Mouse (Mus musculus) left cerebral cortex, adult 11 months (tissue): ENCODE measurements at regions not wholly inside any gene's neighbourhood (a gene's known extent, or its start where the extent isn't known, plus 50 kb on each side); places are given as distances from the start of the nearest gene placed in this dataset.
"Not testable (repeated sequence)": the region's sequence is repeated elsewhere in the genome, so short reads cannot be mapped to it uniquely, and the experiment has no call there.

Source experiments
- DNase-seq: peaks from one replicate; pipeline ENCODE4 v3.0.0; 2022; ENCODE audit warnings: low spot score

DNA sequence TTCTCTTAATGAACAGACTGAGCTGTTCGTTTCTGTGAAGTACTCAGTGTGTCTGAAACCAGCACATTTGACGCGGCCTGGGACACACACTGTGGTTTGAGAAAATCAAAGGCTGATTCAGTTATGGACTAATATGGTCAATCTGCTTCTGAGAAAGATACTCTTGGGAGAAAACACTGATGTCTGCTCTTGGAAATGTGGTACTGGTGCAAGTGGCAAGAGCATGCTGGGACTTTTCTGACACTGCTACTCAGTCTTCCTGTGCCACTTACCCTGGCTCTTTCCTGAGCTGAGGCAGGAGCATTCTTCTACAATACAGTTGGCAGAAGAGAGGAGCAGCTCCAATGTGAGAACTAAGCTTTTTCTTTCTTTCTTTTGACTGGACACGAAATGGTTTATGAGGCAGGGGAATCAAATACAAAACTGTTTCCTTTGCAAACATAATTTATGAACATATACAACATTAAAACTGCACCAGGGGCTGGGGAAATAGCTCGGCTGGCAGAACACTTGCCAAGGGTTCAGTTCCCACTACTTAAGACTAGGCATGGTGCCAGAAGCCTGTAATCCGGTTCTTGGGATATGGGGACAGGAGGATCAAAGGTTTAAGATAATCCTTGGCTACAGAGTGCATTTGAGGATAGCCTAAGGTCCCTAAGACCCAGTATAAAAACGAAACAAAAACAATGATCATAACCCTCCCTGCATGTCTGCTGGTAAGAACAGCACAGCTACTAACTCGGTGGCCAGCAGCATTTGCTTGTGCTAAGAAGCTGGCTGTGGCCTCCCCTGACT lies 173.7 kb upstream of the Klf14 start:
- no peak for DNase-seq

DNA sequence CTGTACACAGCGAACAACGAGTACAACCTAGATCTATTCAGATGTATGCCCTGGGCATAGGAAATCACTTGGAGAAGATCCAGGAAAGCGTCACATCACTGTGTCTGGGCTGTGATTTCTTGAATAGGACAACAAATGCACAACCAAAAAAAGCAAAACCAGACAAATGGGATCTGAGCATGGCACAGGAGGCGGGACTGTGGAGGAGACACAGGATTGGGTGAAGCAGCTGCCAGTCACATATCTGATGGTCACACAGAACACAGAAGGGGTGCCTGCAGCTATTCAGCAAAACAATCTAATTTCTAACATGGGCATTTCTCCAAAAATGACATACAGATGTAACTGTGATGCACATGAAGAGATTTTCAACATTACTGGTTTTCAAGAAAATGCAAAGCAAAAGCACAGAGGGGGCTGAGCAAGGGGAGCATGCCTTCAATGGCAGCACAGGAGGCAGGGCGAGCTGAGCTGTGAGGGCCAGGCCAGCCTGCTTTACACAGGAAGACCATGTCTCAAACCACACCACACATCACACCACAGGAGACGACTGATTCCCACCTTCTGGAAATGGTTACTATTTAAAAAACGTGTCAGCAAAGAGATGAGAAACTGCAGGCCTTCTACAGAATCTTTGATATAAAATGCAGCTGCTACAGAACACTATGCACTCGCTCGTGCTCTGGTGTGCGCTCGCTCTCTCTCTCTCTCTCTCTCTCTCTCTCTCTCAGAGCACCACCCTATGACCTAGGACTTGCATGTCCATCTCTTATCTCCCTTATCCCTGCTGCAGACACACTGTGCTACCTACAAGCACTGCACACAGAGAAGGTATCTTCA lies 175.2 kb upstream of the Klf14 start:
- DNase-seq: no peak

DNA sequence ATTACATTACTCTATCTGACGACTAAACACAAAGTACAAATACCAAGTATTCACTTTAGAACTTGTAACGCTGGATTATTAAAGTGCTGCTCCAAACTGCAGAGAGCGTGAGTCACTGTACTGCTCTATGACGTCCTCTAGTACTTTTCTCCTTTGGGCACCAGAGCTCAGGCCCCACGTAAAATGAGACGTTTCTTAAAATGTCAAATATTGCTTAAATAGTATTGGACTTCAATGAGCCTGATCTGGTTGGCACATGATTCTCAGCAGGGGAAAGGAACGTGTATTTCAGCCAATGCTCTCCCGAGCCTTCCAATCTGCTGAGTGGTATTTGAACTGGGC lies 175.8 kb upstream of the Klf14 start:
- DNase-seq: no peak

DNA sequence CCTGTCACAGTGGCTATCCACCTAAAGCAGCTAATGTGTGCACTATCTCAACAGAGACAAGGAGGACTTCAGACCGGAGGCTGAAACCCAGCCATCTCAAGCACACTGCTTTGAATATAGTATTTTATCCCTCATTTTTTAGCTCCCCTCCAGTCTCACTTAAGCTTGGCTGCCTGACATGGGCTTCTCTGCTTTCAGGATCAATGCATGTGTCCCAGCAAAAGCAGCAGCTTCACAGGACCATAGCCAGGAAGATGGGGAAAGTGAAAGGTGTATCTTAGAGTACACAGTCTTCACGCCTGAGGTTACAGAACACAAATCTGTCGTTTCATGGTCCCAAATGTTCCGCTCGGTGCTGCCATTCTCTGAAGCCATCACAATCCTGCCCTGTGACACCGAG lies 176.7 kb upstream of the Klf14 start:
- DNase-seq: no peak

- no peak for DNase-seq
These were observed 178.0 kb upstream of the Klf14 start for GRCm38 (mm10) chr6:31136895-31137294.

GRCm38 (mm10) chr6:31137351-31137750 lies 178.5 kb upstream of the Klf14 start:
- DNase-seq: no peak

DNA sequence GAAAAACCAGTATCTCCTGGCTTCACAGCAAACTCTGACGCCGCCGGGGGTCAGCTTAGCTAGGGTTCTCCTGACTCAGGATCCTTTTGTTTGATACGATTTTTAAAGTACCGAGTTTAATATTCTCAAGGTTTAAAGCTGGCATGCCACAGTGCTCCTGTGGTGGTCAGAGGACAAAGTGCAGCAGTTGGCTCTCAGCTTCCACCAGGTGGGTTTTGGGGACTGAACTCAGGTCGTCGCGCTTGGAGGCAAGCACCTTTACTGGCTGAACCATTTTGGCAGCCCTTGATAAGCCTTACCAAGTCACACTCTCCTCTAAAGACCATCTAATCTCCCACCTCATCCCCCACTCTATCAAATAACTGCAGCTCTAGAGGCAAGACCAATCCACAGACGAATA lies 181.1 kb upstream of the Klf14 start:
- no peak for DNase-seq

DNA sequence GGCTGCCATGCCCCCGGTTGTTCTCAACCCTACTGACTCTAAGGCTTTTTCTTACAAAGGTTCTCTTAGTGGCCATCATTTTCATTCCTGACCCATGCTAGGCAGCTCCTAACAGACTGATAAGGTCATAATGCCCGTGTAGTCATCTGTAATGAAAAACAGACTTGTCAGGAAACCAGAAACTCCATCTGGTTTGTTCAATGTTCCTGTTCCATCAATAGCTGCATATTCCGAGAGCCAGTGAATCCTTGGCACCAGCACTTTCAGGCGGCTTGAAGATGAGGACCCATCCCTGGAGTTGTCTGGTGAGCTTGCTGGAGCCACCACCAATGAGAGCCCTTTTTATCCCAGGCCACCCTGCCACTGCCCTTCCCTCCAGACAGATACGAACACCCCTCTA lies 181.7 kb upstream of the Klf14 start:
- no peak for DNase-seq

- DNase-seq: no peak
These were observed 182.6 kb upstream of the Klf14 start for GRCm38 (mm10) chr6:31141486-31141885.

- not testable (repeated sequence) for DNase-seq
These were observed 183.7 kb upstream of the Klf14 start for GRCm38 (mm10) chr6:31142479-31143007.

- no peak for DNase-seq
These were observed 186.8 kb upstream of the Klf14 start for GRCm38 (mm10) chr6:31145687-31146086.

GRCm38 (mm10) chr6:31146779-31147178 lies 187.9 kb upstream of the Klf14 start:
- DNase-seq: no peak

DNA sequence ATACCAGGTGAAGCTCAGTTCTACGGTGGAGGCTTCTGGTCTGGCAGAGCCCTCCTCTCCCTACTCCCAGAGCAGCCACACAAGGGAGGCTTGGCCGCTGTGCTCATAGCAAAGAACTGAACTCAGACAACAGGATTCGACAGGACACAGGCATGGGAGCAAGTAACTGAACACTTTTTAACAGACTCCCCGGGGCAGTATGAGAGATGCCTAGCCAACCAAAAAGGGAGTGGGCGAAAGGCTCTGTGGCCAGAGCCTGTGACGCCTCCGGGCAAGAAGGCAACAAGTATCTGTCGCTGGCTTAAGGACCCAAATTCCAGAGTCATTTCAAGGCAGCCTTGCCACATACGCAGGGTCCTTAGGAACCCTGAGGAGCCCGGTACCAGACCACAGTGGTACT lies 188.8 kb upstream of the Klf14 start:
- DNase-seq: no peak

- DNase-seq: no peak
These were observed 189.5 kb upstream of the Klf14 start for GRCm38 (mm10) chr6:31148311-31148856.

DNA sequence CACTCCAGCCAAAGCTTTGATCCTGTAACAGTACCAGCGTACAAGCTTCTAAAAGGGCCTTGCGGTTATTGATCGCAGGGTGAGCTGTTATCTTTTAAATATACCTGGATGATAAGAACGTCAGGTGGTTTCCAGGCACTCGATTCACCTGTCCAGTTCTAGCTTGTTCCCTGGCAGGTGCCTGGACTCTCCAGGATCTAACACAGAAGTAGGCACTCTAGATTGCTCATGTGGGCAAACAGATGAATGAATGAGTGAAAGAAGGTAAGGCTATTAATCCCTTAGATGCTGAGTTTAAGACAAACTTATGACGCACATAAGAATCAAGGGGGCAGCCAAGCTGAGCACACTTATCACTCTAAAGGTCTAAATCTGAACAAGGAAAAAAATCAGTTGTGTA lies 190.3 kb upstream of the Klf14 start:
- no peak for DNase-seq

DNA sequence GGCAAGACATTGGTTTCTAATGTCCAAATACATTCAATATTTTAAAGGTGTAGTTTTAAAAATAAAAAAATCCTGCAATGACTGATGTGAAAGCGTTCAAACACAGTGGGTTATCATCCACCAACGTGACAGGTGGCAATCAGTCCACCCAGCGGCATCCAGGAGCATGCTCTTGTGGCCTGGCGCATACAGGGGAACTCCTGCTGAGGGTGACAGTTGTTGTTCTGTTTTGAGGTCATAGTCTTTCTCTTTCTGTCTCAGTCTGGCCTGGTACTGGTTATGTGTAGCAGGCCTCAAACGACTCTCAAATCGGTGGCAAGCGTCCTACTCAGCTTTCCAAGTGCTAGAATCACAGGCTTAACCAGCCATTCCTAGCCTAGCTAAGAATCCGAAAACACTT lies 191.5 kb upstream of the Klf14 start:
- no peak for DNase-seq

GRCm38 (mm10) chr6:31155857-31156256 lies 197.0 kb upstream of the Klf14 start:
- DNase-seq: no peak

- no peak for DNase-seq
These were observed 198.1 kb upstream of the Klf14 start for GRCm38 (mm10) chr6:31156999-31157398.

GRCm38 (mm10) chr6:31157429-31157828 lies 198.6 kb upstream of the Klf14 start:
- DNase-seq: no peak

DNA sequence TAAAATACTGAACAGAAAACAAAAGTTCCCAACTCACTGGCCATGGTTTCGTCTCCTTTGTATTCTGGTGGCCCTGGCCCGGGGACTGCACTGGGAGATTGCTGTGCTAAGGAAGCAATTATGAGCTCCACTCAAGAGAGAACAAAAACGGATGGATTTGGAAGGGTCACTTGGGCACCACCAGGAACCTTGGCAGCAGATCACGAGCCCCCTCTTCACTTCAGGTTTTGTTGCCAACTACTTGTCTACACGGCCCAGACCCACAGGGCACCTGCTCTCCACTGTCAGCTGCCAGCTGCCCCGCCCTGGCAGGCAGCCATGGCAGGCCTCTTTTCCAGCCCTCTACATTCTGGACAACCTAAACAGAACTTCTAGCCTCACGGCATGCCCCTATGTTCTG lies 199.8 kb upstream of the Klf14 start:
- DNase-seq: no peak

GRCm38 (mm10) chr6:31159240-31159639 lies 200.4 kb upstream of the Klf14 start:
- no peak for DNase-seq

- DNase-seq: no peak
These were observed 201.2 kb upstream of the Klf14 start for GRCm38 (mm10) chr6:31159935-31160670.
